Mouse (Mus musculus) cortical plate, adult 2 months (tissue): ENCODE results near the gene Olfr888.

Experiments
- CTCF ChIP-seq: fragments of 200-500 bp; IDR thresholded peaks from 2 replicates; pipeline ENCODE4 v1.5.1; 2011; ENCODE audit warnings: mild to moderate bottlenecking, control low read depth, low read length; ENCODE audit not compliant: insufficient read depth; ENCODE audit errors: extremely low read depth
- POLR2A ChIP-seq: fragments of 200-500 bp; IDR thresholded peaks from 2 replicates; pipeline ENCODE4 v1.6.1; 2011; ENCODE audit warnings: mild to moderate bottlenecking, low read length, control low read depth; ENCODE audit not compliant: insufficient read depth; ENCODE audit errors: extremely low read depth

DNA sequence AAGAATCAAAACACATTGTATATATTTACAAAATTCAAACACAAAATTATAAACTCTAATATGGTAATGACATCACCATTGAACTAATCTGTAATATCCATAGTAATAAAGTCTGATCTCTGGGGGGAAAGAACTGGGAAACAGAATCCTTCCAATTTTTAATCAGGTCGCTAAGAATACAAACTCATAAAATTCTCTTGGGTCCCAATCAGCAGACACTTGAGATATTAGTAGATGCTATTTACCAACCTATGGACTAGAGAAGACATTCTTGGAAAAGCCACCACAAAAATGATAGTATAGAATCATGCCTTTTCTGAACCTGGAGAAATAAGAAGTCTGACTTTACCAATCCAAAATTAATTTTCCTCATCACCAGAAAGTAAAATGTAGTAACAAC is at the start of gene Olfr888:
- no peak for TF ChIP-seq CTCF
- TF ChIP-seq POLR2A: no peak
